Mouse (Mus musculus): ENCODE measurements around the gene Ppp1r13b.
"Not testable (repeated sequence)": the region's sequence is repeated elsewhere in the genome, so short reads cannot be mapped to it uniquely, and the experiment has no call there.

Ppp1r13b gene

DNA sequence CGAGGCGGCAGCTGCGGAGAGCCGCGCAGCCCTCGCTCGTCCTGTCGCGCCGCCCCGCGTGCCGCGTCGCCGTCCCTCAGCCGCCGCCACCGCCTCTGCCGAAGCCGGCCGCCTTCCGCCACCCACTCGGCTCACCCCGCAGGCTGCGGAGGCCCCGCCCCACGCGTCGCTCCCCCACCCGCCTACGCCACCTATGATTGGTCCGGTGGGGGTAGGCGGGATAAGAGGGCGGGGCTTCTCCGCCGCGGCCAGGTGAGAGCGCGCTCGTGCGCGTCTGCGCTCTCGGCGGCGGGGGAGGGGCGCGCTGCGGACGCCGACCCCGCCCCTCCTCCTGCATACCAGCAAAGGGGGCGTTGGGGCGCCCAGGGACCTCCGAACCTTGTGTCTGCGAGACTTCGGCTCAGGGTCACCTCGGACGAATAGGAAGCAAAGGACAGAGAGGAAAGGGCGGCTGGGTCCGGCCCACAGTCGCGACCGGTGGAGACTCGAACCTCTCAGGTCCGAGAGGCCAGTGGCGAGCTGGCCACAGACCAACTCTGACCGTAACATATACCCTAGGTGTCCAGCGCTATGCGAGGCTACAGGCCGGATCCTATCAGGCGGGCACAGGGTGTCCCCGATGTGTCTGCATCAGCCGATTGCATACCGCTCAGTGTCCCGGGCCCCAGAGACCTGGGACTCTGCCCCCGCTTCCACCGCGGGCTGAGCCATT is at the start of gene Ppp1r13b:
Gene Ppp1r13b (minus strand): TSS at position 141 of the 712 bp plus-strand sequence.
- peak; percentile 91 for DNase-seq (ENCODE audit: low read depth, low spot score)

DNA sequence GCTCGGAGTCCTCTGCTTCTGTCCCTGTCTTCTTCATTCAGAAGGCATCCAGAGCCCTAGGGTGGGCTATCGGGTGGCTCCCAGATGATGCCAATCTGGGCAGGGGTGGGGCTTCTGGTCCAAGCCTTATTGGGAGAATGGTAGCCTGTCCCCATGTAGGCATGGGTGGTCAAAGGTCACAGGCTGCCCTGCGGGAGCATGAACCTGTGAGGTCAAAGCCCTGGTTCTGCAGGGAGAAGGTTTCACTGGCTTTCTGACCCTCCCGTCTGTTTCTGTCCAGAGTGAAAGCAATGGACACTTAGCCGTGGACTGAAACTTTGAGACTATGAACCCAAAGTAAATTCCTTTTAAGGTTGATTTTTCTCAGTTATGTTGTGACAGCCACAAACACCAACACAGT is 48.3 kb upstream of the Ppp1r13b start:
- no peak for DNase-seq (ENCODE audit: low read depth, low spot score)

DNA sequence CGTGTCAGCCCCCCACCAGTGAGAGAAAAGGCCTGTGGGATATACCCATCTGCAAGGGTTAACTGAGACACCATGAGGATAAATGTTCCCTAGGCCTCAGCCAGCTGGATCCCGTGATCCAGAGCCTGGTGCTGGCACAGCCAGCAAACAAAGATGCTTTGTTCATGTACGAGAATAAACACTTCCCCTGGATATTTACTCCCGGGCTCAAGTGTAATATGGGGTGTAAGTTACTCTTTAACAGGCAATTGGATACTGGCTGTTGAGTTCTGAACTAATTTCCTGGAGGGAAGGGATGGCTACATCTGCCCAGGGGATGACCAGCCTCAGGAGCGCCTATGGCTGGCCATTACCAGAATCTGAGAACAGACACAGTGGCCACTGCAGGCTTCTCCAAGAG is 43.8 kb upstream of the Ppp1r13b start:
- DNase-seq (ENCODE audit: low read depth, low spot score): no peak

DNA sequence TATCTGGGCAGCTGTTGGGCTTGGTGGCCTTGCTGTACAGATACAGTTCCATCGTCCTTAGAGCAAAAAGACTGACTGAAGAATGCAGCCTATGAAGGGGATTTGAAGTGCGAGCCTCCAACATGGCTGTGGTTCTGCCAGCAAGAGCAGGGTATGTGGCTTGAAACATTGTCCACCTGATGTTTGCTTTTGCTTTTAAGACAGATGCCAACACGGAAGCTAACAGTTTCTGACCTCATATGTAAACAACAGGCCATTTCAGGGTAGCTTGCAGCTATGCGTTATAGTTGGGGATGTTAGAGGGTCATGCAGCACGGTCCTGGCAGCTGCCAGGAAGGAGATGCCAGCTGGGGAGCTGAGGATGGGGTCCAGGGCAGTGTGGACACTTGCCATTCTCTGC is 42.6 kb upstream of the Ppp1r13b start:
- no peak for DNase-seq (ENCODE audit: low read depth, low spot score)

DNA sequence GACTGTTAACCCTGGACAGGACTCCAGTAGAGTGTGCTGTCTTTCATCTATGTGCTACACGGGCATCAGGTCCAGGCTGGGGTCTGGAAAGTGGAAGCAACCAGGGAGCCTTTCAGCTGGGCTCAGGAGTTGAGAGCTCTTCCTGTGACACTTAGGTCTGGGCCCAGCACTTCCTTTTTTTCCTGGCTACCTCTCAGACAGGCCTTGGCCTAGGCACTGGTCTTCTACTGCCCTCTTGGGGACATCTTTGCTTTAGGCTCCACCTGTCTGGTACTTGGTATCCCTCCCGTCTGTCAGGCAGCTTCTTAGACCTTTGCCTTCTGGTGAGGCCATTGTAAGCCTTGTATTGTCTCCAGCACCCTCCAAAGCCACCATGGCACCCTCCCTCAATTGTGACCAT is 38.8 kb upstream of the Ppp1r13b start:
- DNase-seq (ENCODE audit: low read depth, low spot score): no peak

DNA sequence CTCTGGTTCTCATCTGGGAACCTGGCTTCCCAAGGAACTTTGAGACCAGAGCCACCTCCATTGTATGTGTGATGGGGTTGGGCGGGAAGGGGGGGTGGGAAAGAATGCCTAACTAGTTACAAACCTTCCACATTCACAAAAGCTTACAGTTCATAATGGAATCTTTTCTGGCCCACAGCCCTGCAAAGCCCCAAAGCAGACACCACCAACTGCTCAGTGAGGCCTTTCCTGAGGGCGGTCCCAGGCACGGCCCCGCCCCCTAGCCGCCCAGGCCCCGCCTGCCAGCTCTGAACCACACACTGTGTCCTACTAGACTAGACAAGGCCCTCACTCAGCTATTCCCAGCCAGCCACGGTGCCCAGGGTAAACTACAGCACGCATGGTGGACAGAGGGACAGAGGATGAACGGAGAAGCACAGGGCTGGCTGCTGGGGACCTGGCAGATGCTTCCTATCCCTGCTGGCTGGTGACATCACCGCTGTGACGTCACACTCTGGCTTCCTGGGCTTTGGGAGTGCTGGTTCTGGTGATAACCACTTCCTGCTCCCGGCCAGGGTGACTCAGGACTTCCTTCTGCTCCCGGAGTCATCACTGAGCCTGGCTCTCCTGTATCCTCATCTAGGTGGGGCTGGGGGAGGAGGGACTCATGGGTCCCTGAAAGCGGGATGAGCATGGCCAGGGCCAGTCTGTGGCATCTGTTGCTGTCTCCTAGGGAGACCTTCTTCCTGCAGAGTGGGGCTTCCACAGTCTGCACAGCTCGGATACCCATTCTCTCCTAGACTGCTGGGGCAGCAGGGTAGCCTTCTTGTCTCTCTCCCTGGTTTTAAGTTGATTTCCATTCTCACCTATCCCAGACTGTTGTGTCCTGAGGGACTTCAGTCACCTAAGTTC is 38.1 kb upstream of the Ppp1r13b start:
- not testable (repeated sequence) for DNase-seq (ENCODE audit: low read depth, low spot score)

DNA sequence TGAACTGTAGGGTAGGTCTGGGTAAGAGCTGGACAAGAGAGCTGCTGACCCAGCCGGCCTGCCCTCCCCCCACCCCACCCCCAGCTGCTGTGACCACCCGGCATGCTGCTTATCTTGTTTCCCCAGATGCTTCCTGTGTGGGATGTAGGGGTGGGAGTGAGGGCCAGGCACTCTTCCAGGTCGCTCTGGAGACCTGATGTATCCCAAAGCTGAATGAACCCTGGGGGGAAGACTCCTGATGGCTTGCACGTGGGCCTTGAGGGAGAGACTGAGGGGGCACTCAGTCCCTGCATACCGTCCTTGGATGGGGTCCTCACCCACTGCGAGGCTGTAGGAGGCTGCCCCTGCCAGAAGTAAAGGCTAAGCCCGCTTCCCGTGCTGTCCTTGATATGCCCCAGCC is 37.2 kb upstream of the Ppp1r13b start:
- DNase-seq (ENCODE audit: low read depth, low spot score): no peak

DNA sequence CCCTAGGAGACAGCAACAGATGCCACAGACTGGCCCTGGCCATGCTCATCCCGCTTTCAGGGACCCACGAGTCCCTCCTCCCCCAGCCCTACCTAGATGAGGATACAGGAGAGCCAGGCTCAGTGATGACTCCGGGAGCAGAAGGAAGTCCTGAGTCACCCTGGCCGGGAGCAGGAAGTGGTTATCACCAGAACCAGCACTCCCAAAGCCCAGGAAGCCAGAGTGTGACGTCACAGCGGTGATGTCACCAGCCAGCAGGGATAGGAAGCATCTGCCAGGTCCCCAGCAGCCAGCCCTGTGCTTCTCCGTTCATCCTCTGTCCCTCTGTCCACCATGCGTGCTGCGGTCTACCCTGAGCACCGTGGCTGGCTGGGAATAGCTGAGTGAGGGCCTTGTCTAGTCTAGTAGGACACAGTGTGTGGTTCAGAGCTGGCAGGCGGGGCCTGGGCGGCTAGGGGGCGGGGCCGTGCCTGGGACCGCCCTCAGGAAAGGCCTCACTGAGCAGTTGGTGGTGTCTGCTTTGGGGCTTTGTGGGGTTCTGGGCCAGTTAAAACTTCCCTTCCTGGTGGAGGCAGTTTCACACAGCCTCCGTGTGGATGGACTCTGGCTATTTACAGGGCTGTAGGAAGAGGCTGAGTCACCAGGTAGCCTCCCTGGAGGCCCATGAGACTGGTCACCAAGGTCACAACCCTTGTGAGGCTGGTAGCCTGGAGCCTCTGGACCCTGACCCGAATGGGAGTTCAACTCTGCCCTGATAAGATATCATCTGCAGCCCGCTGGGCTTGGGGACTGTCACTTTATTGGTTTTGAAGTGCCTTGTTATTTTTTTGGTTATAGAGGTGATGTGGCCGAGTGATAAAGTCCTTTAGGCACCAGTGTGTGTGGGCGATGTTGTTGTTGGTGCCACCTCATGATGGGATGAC is 36.4 kb upstream of the Ppp1r13b start:
- DNase-seq (ENCODE audit: low read depth, low spot score): not testable (repeated sequence)

DNA sequence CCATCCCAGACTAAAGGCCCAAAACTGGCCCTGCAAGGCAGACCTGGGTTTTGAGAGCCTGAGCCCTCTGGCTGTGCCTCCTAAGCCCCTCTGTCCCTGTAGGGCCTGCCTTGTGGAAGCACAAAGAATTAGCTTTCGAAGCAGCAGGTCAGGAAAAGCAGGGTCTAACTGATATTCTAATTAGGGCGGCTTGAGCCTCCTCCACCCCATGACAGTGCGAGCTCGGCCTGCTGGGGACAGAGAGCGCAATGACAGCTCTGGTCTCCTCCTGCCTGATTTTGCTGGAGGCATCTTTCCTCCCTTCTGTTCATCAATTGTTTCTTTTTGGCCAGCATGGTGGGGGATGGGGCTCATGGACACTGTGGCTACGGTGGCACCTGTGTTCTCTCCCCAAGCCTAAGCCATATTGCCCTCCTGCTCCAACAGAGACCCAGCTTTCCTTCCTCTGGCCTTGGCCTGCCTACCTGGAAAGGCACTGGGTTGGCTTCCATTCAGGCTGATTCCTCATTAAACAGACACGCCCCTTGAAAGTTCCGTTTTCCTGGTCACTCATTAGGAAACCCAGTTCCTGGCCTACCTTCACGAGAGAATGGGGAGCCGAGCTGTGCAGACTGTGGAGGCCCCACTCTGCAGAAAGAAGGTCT is 35.6 kb upstream of the Ppp1r13b start:
- DNase-seq (ENCODE audit: low read depth, low spot score): no peak

DNA sequence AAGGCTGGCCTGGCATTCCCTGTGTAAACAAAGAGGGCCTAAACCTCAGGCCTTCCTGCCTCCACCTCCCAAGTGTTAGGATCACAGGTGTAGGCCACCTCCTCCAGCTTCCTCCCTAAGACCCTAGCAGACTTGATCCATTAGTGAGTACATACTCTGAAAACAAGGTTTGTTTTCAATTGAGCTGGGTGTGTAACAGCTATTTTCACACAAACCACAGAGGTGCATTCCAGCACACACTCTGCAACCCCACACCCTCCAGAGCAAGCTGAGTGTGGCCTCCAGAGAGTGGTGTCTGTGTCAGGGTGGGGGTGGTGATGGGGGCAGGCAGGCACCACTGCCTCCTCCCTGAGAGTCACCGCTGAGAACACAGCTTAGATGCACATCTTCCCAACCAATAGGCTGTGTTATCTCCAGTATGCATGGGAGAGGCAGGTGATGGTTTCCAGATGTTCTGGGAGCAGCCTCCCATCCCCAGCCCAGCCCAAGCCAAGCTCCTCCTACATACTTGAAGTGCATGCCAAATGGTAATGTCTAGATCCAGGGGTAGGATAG is 30.8 kb upstream of the Ppp1r13b start:
- peak; percentile 71 for DNase-seq (ENCODE audit: low read depth, low spot score)

DNA sequence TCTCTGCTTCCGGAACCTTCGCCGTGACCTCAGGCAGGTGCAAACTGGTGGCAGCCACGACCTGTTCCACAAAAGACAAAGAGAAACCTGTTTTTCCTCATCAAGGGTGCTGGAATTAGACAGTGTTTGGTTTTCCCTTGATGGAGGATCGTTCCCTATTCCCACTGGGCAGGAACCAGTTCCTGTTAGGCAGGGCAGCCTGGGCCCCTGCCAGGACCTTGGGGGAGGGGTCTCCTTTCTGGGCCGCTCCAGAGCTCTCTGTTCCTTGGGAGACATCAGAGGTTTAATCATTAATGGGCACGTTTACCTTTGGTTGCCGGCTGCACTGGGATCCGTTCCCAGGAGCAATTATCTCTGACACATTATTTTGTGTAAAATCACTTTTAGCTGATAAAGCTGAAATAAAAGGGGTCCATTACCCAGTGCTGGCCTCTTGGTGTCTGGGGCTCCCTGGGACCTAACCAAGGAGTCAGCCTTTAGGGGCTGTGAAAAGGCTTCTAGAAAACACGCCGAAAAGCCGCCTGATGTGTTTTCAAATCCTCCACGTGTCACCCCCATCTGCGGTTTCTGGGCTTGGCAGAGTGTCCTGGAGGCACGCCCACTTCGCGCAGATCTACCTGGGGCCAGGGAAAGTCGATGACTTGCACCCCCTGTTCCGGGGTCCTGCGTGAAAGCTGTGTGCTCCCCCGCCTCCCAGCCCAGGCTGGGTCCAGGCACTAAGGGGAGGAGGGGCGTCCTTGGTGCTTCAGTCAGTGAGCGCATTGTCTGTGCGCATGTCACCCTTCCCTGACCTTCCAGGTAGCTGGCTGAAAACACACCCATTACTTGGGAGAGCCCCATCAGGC is 29.0 kb upstream of the Ppp1r13b start:
- no peak for DNase-seq (ENCODE audit: low read depth, low spot score)

DNA sequence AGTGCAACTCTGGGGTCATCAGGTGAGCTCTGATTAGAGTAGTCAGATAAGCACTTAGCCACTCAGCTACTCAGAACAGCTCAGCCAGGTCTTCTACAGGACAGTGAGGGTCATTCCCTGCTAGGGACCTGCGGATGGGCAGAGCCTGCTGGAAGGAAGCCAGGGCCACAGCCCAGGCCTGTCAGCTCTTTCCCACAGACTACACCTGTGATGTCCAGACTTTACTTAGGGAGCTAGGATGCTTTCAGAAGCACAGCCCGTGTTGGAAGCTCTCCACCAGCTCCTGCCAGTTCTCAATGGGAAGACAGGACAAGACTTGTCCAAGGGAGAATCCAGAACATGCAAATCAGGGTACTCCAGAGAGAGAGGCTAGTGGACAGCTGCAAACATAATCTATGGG is 26.1 kb upstream of the Ppp1r13b start:
- DNase-seq (ENCODE audit: low read depth, low spot score): no peak

DNA sequence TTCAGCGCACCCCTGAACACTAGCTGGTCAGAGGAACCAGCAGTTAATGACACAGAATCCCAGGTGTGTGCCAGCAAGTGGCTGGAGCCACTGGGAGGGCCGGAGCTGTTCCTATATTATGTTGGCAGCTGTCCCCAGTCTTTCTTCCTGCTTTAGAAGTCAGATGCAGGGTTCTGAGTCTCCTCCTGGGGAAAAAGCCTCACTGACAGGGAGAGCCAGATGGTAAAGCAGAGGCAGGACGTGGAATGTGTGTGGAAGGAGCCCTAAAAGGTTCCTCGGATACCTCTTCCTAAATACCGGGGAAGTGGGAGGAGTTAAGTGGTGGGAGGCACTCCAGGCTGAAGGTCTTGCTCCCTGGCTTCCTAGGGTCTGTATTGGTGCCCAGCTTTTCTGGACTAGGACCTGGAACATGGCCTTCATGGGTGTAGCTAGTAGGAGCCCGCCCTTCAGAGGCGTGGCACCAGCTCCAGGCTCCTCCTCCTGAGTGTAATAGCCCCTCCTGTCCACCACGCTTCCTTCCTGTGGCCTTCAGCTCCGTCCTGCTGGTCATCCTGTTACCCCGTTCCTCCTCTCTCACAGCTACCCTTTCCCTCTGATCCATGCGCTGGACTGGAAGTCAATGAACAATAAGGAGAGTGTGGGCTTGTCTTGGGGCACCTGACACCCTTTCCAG is 25.3 kb upstream of the Ppp1r13b start:
- DNase-seq (ENCODE audit: low read depth, low spot score): no peak

DNA sequence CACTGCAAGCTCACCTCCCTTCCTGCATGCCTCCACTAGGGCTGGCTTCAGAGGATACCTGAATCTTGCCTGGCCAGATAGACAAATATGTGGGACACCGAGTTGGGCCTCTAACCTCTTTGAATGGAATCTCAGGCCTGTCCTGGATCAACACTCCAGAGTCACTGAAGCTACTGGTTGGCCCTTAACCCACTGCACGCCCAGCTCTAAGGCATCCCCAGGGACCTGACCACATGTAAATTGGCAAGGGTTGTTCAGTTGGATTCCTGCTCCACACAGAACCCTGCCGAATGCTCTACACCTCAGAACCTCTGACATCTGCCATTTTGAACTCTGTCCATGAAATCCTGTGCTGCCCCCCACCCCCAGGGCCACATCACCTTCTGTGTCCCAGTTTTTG is 24.6 kb upstream of the Ppp1r13b start:
- no peak for DNase-seq (ENCODE audit: low read depth, low spot score)

DNA sequence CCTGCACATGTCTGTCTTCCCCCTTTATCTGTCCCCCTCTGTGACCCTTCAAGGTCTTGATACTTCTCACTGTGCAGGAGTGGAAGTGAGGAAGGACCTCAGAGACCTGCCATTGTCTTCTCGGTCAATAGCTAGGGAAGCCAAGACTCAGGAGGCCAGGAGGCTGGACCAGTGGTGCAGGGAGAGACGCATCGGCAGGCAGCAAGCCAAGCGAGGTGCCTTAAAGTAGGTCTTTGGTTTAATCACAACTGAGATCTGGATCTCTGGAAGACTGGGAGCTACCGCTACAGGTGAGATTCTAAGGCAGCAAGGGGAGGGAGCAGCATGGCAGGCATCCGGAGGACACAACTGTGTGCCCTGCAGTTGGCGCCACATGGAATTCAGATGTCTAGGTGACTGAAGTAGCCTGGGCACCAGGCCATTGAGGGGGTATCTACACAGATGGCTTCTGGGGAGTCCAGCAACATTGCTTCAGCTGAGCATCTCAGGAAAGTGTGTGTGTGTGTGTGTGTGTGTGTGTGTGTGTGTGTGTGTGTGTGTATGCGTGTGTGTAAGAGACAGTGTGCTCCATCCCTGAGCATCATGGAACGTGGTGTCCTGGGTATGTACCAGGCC is 23.6 kb upstream of the Ppp1r13b start:
- DNase-seq (ENCODE audit: low read depth, low spot score): no peak

DNA sequence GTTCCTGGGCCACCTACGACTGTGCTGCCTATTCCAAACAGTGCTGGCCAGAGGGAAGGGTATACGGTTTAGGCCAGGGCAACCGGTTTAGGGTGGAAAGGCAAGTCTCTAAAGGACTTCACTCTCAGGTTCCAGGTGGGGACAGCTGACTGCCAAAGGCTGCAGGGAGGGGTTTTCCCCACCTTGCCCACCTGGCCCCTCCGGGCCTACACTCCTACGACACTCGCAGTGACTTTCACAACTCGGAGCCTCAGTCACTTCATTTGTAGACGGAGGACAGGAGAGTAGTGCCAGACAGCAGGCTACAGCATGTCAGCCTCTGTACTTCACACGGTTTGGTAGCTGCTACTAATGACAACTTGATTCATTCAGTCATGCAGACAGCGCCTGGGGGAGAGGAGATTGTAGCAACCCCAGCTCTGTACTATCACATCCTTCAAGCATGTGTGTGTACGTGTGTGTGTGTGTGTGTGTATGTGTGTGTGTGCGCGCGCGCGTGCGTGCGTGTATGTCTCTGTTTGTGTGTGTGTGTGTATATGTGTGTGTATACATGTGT is 20.6 kb upstream of the Ppp1r13b start:
- no peak for DNase-seq (ENCODE audit: low read depth, low spot score)

DNA sequence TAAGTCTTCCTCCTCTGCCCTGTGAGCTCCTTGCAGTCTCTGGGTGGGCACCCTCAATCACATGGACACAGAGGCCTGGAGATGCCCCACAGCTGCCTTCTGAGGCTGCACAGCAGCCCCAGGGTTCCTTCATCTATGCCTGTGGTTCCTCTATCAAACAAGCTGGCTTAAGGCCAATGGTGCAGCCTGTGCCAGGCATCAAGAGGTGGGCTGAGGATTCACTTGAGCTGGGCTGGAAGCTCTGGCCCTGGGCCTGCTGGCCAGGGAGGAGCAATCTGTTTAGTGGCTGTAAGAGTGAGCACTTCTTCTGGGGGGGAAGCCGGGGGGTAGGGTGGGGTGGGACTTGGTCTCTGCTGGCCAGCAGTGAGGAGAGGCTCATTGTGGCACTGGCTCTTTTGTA is 19.4 kb upstream of the Ppp1r13b start:
- DNase-seq (ENCODE audit: low read depth, low spot score): no peak

DNA sequence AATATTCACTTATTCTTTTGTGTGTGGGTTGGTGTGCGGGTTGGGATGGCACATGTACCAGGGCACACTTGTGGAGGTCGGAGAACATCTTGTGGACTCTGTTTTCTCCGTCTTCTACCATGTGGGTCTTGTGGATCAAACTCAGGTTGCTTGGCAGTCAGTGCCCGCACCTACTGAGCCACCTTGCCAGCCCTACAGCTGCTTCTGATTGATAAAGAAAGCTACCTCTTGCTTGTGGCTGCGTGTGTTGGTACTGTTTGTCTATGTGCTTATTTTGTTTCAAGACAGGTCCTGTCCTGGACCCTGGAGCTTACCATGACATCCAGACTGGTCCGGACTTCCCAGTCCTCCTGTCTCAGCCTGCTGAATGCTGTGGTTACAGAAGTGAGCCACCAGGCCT is 15.2 kb upstream of the Ppp1r13b start:
- no peak for DNase-seq (ENCODE audit: low read depth, low spot score)

DNA sequence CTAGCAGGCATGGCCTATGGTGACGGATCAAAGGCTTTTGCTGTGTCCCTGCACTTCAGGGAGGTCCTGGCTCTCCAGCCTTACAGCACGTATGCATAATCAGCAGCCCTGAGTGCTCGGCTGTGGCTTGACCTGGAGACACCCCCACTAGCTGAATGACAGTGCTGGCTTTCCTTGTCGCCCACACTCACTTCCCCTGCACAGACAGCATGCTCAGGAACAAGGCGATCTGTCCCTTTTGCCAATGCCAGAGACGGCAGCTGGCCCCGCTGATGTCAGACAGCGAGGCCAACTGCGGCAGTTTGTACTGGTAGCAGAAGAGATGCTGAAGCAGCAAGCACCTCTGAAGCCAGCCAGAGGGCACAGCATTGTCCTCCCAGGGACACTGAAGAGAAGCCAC is 12.1 kb upstream of the Ppp1r13b start:
- no peak for DNase-seq (ENCODE audit: low read depth, low spot score)

Data from mesoderm, embryonic 11.5 days (tissue).